Mouse (Mus musculus) embryonic facial prominence, embryonic 12.5 days (tissue): Measurements from ENCODE around the gene Fkrp. TPM values are rescaled to one million over a fixed set of nuclear protein-coding genes. Genes with fewer than 3 reads are reported as not detected.
A peak's percentile ranks its signal among the peaks of the same experiment; 100 is the strongest.

Experiments
- ATAC-seq: fragments of 200-750 bp; cut with Nextera tagmentation; 2 replicates; pipeline ENCODE4 v1.8.0; 2017; ENCODE audit not compliant: insufficient number of reproducible peaks, insufficient read depth, low FRiP score, low TSS enrichment
- H3K27ac ChIP-seq: fragments of 300-500 bp; sonication (generic); 2 replicates; pipeline ENCODE4 v1.5.1; 2016; ENCODE audit warnings: mild to moderate bottlenecking
- H3K27me3 ChIP-seq: fragments of 300-500 bp; sonication (generic); 2 replicates; pipeline ENCODE4 v1.6.1; 2016; ENCODE audit warnings: mild to moderate bottlenecking, moderate library complexity
- H3K36me3 ChIP-seq: fragments of 300-500 bp; sonication (generic); 2 replicates; pipeline ENCODE4 v1.6.1; 2016; ENCODE audit warnings: mild to moderate bottlenecking
- H3K4me1 ChIP-seq: fragments of 300-500 bp; sonication (generic); 2 replicates; pipeline ENCODE4 v1.6.1; 2016
- H3K4me2 ChIP-seq: fragments of 300-500 bp; sonication (generic); replicated peaks from 2 replicates; pipeline ENCODE4 v1.6.1; 2016; ENCODE audit warnings: mild to moderate bottlenecking, moderate library complexity
- H3K4me3 ChIP-seq: fragments of 300-500 bp; sonication (generic); 2 replicates; pipeline ENCODE4 v1.5.1; 2016; ENCODE audit warnings: mild to moderate bottlenecking
- H3K9ac ChIP-seq: fragments of 300-500 bp; sonication (generic); 2 replicates; pipeline ENCODE4 v1.6.1; 2016; ENCODE audit warnings: mild to moderate bottlenecking, moderate library complexity
- H3K9me3 ChIP-seq: fragments of 300-500 bp; sonication (generic); 2 replicates; pipeline ENCODE4 v1.6.1; 2016; ENCODE audit warnings: mild to moderate bottlenecking, moderate library complexity
- WGBS: fragments of 180-500 bp; shearing (Covaris S2); methylation state at CpG from one replicate; pipeline ENCODE4 v1.1.7; 2016; 5-methylcytosine and 5-hydroxymethylcytosine counted together
- polyA plus RNA-seq: library from polyadenylated mRNA; unstranded; fragments of >200 nt; fragmentation: Nextera tagmentation; extraction: Ambion mirVana; gene quantifications from 2 replicates; pipeline ENCODE4 v1.2.1, GENCODE M21; 2016

Gene Fkrp
- polyA plus RNA-seq, 1 experiment from 2014 or later, result 31.4 TPM

DNA sequence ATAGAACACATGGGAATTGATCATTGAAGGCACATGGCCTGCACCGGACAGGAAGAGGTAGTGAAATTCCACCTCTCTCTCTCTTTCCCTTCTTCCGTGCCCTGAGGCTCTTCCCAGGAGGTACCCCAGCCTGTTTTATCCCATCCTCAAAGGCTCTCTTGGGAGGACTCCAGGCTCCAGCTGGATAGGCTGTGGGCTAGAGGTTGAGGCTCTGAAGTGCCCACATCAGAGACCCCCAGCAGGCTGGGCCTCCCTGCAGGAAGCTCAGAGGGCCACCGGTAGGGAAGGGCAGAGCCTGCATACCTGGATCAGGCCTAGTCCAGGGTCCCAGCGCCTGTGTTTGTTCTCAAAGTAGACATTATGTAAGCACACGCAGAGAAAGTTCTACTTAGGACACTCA, 54.9 kb downstream of the Fkrp start:
- Histone ChIP-seq H3K9me3 (no peaks in the 10 kb centered on the region), H3K4me2 (no peak overlapping the region), H3K27me3 (no peaks in the 10 kb centered on the region), H3K27ac (no peak overlapping the region), H3K4me3 (no peak overlapping the region), H3K9ac (no peak overlapping the region), H3K36me3 (no peaks in the 10 kb centered on the region), H3K4me1 (peaks cover 21% of the 10 kb centered on the region)
- ATAC-seq, result no peak
- 35% methylated on average over 5 of the region's 5 CpGs for WGBS

DNA sequence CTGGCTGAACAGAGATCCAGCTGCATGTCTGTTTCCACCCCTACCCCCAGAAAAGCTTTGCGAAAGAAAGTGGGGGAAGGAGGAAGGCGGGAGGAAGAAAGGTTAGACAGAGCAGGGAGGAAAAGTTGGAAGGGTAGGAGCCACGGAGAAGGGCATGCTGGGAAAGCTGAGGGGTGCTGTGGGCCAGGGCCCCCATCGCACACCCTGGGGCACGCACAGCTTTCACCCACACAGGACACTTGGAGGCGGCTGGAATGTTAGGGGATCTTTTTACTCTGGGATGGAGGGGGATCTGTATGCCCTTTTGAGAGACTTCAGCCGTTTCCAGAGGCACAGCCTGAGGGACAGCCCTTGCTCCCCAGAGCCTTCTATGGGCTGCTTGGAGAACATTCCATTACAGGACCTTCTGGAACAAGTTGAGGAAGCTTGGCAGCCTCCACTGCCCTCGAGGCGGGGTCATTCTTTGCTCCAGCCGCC, 55.5 kb downstream of the Fkrp start:
- no peaks in the 10 kb centered on the region for H3K36me3 ChIP-seq
- ATAC-seq, result no peak
- peaks cover 16% of the 10 kb centered on the region for H3K4me1 ChIP-seq
- no peaks in the 10 kb centered on the region for H3K9me3 ChIP-seq
- H3K27me3 ChIP-seq, result no peaks in the 10 kb centered on the region
- no peak overlapping the region for H3K9ac ChIP-seq
- H3K4me2 ChIP-seq, result no peak overlapping the region
- WGBS, result 40% methylated on average over 10 of the region's 10 CpGs
- H3K27ac ChIP-seq, result peak overlapping the region; percentile 54; the same call in 1 of the 2 replicates
- no peak overlapping the region for H3K4me3 ChIP-seq

DNA sequence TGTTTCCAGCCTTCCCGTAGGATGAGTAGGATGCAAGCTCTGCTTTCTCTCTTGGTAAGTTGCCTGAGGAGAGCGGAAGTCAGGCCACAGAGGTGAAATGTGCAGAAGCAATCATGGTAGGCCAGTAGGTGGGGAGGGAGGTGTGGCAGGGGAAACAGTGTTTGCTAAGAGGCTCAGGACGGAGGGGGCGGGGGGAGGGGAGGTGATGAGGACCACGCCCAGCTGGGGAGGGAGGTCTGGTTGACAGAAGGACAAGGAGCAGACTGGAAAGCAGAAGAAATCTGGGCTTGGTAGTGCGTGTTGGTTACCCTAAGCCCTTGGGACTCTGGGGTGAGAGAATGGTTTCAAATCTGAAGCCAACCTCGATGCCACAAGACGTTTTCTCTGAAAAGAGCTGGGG, 56.2 kb downstream of the Fkrp start:
- Histone ChIP-seq H3K9ac (no peak overlapping the region), H3K27me3 (no peaks in the 10 kb centered on the region), H3K4me2 (no peak overlapping the region), H3K4me3 (no peak overlapping the region), H3K27ac (no peak overlapping the region), H3K9me3 (no peaks in the 10 kb centered on the region), H3K4me1 (peaks cover 16% of the 10 kb centered on the region), H3K36me3 (no peaks in the 10 kb centered on the region)
- no peak for ATAC-seq
- 16% methylated on average over 8 of the region's 8 CpGs for WGBS

Other genes with a start within 250 kb of the Fkrp start
- gene Arhgap35, start 201.7 kb downstream of the Fkrp start, polyA plus RNA-seq, result 32.2 and 32.6 TPM in 2 replicates
- not detected in 2 replicates for gene Ceacam15, start 141.0 kb downstream of the Fkrp start, polyA plus RNA-seq
- gene Ceacam9, start 94.8 kb downstream of the Fkrp start, polyA plus RNA-seq, result not detected in 2 replicates
- 261 and 274 TPM in 2 replicates for gene Ap2s1, start 78.3 kb downstream of the Fkrp start, polyA plus RNA-seq
- gene Slc1a5, start 35.4 kb downstream of the Fkrp start, polyA plus RNA-seq, result 33.3 and 34.0 TPM in 2 replicates
- 149 and 152 TPM in 2 replicates for gene Strn4, start 843 bp downstream of the Fkrp start, polyA plus RNA-seq
- gene Prkd2, start 26.2 kb upstream of the Fkrp start, polyA plus RNA-seq, result 15.3 and 16.8 TPM in 2 replicates
- 13.4 and 14.6 TPM in 2 replicates for gene Dact3, start 58.6 kb upstream of the Fkrp start, polyA plus RNA-seq
- 21.5 and 22.7 TPM in 2 replicates for gene Gng8, start 75.1 kb upstream of the Fkrp start, polyA plus RNA-seq
- 1.7 and 2.2 TPM in 2 replicates for gene Ptgir, start 89.8 kb upstream of the Fkrp start, polyA plus RNA-seq
- 123 and 134 TPM in 2 replicates for gene Calm3, start 107.4 kb upstream of the Fkrp start, polyA plus RNA-seq
- 15.9 and 16.6 TPM in 2 replicates for gene Pnmal2, start 128.0 kb upstream of the Fkrp start, polyA plus RNA-seq
- gene Pnmal1, start 142.9 kb upstream of the Fkrp start, polyA plus RNA-seq, result 2.8 and 3.6 TPM in 2 replicates
- gene Gm42372, start 166.4 kb upstream of the Fkrp start, polyA plus RNA-seq, result 0.36 and 0.41 TPM in 2 replicates
- gene Ccdc8, start 176.0 kb upstream of the Fkrp start, polyA plus RNA-seq, result 21.6 and 26.2 TPM in 2 replicates
- gene Ppp5c, start 211.2 kb upstream of the Fkrp start, polyA plus RNA-seq, result 110 TPM in 2 replicates
- gene Hif3a, start 245.7 kb upstream of the Fkrp start, polyA plus RNA-seq, result 10.7 and 13.0 TPM in 2 replicates